Mouse (Mus musculus): ENCODE results near the gene Vwa3a. TPM values are rescaled to one million over a fixed set of nuclear protein-coding genes. Genes with fewer than 3 reads are reported as not detected.

The Vwa3a gene
- polyA plus RNA-seq, 1 experiment from 2014 or later: 0.12 TPM

DNA sequence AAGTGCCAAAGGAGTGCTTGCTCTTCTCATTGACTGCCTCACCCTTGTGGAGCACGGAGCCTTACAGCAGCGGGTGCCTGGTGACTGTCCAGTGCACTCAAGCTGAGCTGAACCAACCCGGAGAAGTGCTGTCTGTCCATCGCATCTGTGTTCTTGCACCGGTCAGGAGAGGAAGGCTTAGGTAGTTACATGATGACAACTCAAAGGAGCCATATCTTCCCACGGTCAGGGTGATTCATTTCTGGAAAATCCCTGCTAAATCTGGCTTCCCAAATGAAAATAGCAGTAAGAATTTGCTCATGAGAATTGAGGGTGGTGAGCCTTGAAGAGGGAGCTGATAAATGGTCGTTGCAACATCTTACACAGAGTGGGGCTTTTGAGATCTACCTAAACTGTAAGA, 12.8 kb downstream of the Vwa3a start:
- Histone ChIP-seq H3K36me3 (no peaks in the 10 kb centered on the region), H3K4me3 (no peak overlapping the region), H3K4me1 (no peaks in the 10 kb centered on the region), H3K9me3 (replicated peaks) (no peaks in the 10 kb centered on the region), H3K27ac (replicated peaks) (no peak overlapping the region), H3K27me3 (ENCODE audit: low read depth, poor library complexity, severe bottlenecking) (no peaks in the 10 kb centered on the region)
- 88% methylated on average over 7 of the region's 7 CpGs for WGBS
- DNase-seq (ENCODE audit: low spot score): no peak

DNA sequence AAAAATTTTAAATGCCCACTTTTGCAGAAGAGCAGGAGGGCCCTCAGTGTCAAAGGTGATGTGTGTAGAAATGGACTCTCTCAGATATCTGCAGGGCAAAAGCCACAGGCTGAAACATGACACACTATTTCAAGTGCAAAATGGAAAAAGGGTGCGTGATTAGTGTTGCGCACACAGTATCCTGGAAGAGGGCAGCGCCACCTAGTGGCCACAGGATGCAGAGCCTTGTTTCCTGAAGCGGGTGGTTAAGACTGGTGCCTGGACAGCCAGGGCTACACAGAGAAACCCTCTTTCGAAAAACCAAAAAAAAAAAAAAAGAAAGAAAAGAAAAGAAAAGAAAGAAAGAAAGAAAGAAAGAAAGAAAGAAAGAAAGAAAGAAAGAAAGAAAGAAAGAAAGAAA, 15.6 kb downstream of the Vwa3a start:
- no peaks in the 10 kb centered on the region for H3K27me3 ChIP-seq (ENCODE audit: low read depth, poor library complexity, severe bottlenecking)
- WGBS: 10% methylated on average over 5 of the region's 5 CpGs

DNA sequence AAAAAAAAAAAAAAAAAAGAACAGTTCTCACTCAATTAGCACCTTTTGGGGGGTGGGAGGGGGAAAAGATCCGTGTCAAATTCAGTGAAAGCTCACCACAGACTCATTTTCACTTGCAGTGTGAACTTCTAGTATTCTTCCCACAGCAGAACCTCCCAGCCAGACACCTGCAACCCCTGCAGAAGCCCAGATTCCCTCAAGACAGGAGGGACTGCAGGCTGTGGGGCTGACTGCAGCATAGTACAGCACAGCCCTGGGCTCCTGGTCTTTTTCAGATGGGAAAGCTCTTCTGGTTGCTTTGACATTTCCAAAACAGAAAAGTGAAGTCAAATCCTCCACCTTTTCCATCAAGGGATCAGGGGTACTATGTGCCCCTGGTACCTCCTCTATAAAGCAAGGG, 28.3 kb downstream of the Vwa3a start:
- no peaks in the 10 kb centered on the region for H3K36me3 ChIP-seq
- 13% methylated on average over 1 of the region's 1 CpGs for WGBS
- H3K4me1 ChIP-seq: peaks cover 12% of the 10 kb centered on the region
- H3K4me3 ChIP-seq: no peak overlapping the region
- DNase-seq (ENCODE audit: low spot score): no peak
- H3K9me3 ChIP-seq (replicated peaks): no peaks in the 10 kb centered on the region
- no peaks in the 10 kb centered on the region for H3K27me3 ChIP-seq (ENCODE audit: low read depth, poor library complexity, severe bottlenecking)
- peak overlapping the region; percentile 64 for H3K27ac ChIP-seq (replicated peaks)

More for the DNA sequence above, 15.6 kb downstream of the Vwa3a start:
- Histone ChIP-seq H3K36me3 (no peaks in the 10 kb centered on the region), H3K27ac (replicated peaks) (no peak overlapping the region), H3K4me1 (no peaks in the 10 kb centered on the region), H3K4me3 (no peak overlapping the region), H3K9me3 (replicated peaks) (no peaks in the 10 kb centered on the region)
- peak; percentile 84 for DNase-seq (ENCODE audit: low spot score)

DNA sequence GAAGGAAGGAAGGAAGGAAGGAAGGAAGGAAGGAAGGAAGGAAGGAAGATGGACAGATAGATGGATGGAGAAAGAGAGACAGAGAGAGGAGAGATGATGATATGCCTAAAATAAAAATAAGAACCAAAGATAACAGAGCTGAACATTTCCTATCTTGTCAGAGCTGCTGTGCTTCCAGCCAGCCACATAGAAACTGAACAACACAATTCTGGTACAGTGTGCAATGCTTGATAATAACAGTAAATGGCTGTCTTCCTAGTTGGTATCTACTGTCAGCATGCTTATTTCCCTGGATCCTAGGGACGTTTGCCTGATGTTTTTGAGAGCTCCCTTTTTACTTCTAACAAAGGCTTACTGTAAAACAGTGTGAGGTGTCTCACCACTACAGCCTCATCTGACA, 32.3 kb downstream of the Vwa3a start:
- DNase-seq (ENCODE audit: low spot score): no peak
- no peaks in the 10 kb centered on the region for H3K27me3 ChIP-seq (ENCODE audit: low read depth, poor library complexity, severe bottlenecking)
- H3K9me3 ChIP-seq (replicated peaks): no peaks in the 10 kb centered on the region
- 48% methylated on average over 1 of the region's 1 CpGs for WGBS
- peaks cover 12% of the 10 kb centered on the region for H3K4me1 ChIP-seq
- H3K4me3 ChIP-seq: no peak overlapping the region
- H3K36me3 ChIP-seq: no peaks in the 10 kb centered on the region
- H3K27ac ChIP-seq (replicated peaks): no peak overlapping the region

DNA sequence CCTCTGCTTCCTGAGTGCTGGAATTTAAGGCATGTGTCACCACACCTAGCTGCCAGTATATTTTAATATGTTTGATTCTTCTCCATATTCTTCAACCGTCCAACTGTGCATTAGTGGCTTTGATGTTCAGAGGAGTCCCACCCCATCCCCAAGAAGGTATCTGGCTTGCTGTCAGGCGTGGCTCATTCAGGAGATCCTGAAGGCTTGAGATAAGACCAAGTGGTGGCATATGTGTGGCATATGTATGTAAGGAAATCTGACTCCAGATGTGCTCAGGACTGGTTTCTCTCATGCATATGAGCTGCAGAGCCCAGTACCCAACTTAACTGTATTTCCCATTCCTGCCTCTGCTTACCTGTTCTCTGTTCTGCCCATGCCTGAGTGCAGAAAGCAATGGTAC, 38.9 kb downstream of the Vwa3a start:
- DNase-seq (ENCODE audit: low spot score): no peak
- no peaks in the 10 kb centered on the region for H3K4me1 ChIP-seq

DNA sequence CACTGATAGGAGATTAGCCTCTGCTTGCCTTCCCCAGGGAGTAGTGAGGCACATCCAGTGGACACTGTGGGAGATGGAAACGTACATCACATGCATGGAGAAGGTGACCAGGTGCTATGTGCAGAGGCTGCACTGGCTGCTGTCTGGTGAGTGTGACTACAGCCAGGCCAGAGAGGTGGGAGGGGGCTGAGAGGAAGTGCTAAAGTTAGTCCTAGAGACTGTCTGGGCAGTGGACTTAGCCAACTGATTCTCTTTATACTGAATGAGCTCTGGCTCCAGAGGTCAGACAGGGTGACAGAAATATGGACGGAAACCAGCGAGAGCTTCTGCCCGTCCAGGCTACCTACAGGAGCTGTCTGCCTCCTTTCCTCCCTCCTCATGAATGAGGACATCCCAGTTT, 56.4 kb downstream of the Vwa3a start:
- Histone ChIP-seq H3K4me3 (no peak overlapping the region), H3K27ac (replicated peaks) (no peak overlapping the region)
- no peak for DNase-seq (ENCODE audit: low spot score)

More for the DNA sequence above, 38.9 kb downstream of the Vwa3a start:
- H3K4me3 ChIP-seq: no peak overlapping the region
- no peak overlapping the region for H3K27ac ChIP-seq (replicated peaks)
- no peaks in the 10 kb centered on the region for H3K27me3 ChIP-seq (ENCODE audit: low read depth, poor library complexity, severe bottlenecking)
- H3K9me3 ChIP-seq (replicated peaks): no peaks in the 10 kb centered on the region
- 70% methylated on average over 2 of the region's 2 CpGs for WGBS
- H3K36me3 ChIP-seq: no peaks in the 10 kb centered on the region

DNA sequence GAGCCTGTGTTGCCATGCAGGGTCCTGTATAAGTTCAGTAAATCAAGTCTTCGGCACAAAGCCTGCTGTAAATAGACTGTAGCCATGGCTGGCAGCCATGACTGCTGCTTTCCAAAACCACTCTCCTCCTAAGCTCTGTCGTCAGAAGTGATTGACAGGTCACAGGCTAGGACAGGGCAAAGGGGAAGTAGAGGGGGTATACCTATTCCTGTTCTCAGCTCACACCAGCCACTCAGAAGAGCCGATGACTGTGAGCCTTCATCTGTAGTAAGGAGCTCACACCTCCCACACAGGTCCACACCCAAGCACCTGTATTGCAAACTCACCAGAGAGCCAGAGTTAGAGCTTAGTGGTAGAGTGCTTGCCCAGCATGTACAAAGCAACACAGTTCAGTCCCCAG, 57.3 kb downstream of the Vwa3a start:
- 82% methylated on average over 3 of the region's 3 CpGs for WGBS

More for the DNA sequence above, 56.4 kb downstream of the Vwa3a start:
- no peaks in the 10 kb centered on the region for H3K36me3 ChIP-seq
- 85% methylated on average over 4 of the region's 4 CpGs for WGBS
- no peaks in the 10 kb centered on the region for H3K27me3 ChIP-seq (ENCODE audit: low read depth, poor library complexity, severe bottlenecking)
- H3K9me3 ChIP-seq (replicated peaks): no peaks in the 10 kb centered on the region
- H3K4me1 ChIP-seq: no peaks in the 10 kb centered on the region

DNA sequence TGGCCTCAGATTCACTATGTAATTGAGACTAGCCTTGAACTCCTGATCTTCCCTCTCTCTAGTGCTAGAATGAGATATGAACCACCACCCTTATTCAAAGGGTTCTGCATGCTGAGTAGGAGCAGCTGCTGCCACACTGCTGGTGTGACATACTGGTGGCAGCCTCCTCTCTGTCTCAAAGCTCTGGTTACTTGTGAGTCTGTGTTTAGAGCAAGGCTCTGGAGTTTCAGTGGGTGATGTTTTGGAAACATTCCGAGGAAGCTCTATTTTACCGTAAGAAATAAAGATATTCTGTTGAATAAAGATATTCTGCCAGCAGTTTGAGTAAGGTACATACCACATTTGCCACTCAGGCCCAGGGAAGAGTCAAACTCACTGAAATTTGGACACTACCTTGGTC, 64.2 kb downstream of the Vwa3a start:
- no peak for DNase-seq (ENCODE audit: low spot score)
- Histone ChIP-seq H3K4me1 (no peaks in the 10 kb centered on the region), H3K9me3 (replicated peaks) (no peaks in the 10 kb centered on the region), H3K27ac (replicated peaks) (no peak overlapping the region), H3K36me3 (no peaks in the 10 kb centered on the region), H3K4me3 (no peak overlapping the region), H3K27me3 (ENCODE audit: low read depth, poor library complexity, severe bottlenecking) (no peaks in the 10 kb centered on the region)
- 91% methylated on average over 2 of the region's 2 CpGs for WGBS

More for the DNA sequence above, 57.3 kb downstream of the Vwa3a start:
- Histone ChIP-seq H3K4me1 (no peaks in the 10 kb centered on the region), H3K27me3 (ENCODE audit: low read depth, poor library complexity, severe bottlenecking) (no peaks in the 10 kb centered on the region), H3K36me3 (no peaks in the 10 kb centered on the region), H3K9me3 (replicated peaks) (no peaks in the 10 kb centered on the region), H3K4me3 (no peak overlapping the region), H3K27ac (replicated peaks) (no peak overlapping the region)
- DNase-seq (ENCODE audit: low spot score): no peak

DNA sequence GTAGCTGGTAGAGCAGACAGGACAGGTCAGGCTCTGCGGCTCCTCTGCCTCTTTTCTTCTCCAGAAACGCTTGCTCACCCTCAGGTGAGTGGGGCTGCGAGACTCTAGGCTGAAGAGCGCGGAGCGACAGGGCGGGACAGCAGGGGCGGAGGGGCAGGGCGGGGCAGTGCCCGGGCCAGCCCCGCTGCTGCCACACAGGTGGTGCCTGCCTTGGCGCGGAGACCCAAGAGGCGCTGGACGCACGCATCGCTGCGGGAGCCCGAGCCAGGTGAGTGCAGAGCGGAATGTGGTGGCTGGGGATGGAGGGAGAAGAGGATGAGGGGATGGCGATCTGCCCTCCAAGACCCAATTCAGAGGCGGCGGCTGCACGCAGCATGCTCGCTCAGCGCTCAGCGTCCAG, 70.6 kb downstream of the Vwa3a start:
- Histone ChIP-seq H3K27ac (replicated peaks) (no peak overlapping the region), H3K9me3 (replicated peaks) (no peaks in the 10 kb centered on the region), H3K36me3 (no peaks in the 10 kb centered on the region), H3K4me1 (peaks cover 5% of the 10 kb centered on the region), H3K27me3 (ENCODE audit: low read depth, poor library complexity, severe bottlenecking) (peaks cover 22% of the 10 kb centered on the region), H3K4me3 (peak overlapping the region; percentile 47)
- WGBS: 2% methylated on average over 27 of the region's 27 CpGs
- no peak for DNase-seq (ENCODE audit: low spot score)

DNA sequence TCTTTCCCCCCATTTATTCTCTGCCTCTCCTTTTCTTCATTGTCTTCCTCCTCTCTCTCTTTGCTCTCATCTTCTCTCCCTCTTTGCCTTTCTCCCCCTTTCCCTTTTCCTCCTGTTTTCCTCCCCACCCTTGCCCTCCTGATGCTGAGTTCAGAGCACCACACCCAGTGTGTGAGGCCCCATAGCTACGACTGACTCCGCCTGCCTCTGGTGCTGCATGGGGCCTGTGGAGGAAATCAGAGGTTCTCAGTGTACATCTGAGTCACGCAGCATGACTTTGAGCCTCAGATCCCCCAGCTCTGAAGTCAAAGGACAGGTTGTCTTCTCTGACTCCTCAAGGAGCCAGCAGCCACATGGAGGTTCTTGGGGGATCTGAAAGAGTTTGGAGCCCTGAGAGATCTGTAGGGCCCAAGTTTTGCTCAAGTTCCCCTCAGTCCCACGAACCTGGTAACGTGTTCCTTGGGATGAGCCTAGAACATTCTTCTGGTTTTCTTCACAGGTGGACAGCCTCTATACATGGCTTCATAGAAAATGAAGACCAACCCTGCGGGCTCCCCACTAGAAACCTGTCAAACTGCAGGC, 72.8 kb downstream of the Vwa3a start, which contains the start of gene Gm5737:
Gene Gm5737, plus strand, starts transcription at position 532 of the 582 bp plus-strand sequence.
- 82% methylated on average over 6 of the region's 6 CpGs for WGBS
- Histone ChIP-seq H3K4me3 (no peak within 1 kb of the TSS), H3K9me3 (replicated peaks) (no peaks in the 10 kb centered on the region), H3K4me1 (peaks cover 5% of the 10 kb centered on the region), H3K36me3 (no peaks in the 10 kb centered on the region), H3K27me3 (ENCODE audit: low read depth, poor library complexity, severe bottlenecking) (peaks cover 22% of the 10 kb centered on the region), H3K27ac (replicated peaks) (no peak within 1 kb of the TSS)
- no peak for DNase-seq (ENCODE audit: low spot score)

DNA sequence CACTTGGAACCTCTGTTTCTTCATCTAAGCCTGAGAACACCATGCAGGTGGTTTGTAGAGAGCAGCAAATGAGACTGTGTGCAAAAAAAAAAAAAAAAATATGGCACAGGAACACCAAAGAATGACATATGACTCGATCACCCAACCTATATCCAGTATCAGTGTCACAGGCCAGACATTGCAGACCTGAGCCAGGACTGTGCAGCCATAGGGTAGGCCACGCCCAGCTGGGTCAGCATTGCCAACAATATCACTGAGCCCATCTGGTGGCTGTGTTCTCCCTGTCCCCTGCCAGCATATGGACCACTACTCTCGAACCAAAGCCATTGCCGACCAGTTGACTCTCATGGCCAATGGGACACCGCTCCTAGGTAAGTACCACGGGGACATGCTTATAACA, 78.4 kb downstream of the Vwa3a start:
- Histone ChIP-seq H3K9me3 (replicated peaks) (no peaks in the 10 kb centered on the region), H3K4me1 (no peaks in the 10 kb centered on the region), H3K36me3 (no peaks in the 10 kb centered on the region), H3K27ac (replicated peaks) (no peak overlapping the region), H3K4me3 (no peak overlapping the region), H3K27me3 (ENCODE audit: low read depth, poor library complexity, severe bottlenecking) (peaks cover 8% of the 10 kb centered on the region; the same call in 1 of the 2 replicates)
- 82% methylated on average over 6 of the region's 6 CpGs for WGBS
- no peak for DNase-seq (ENCODE audit: low spot score)

DNA sequence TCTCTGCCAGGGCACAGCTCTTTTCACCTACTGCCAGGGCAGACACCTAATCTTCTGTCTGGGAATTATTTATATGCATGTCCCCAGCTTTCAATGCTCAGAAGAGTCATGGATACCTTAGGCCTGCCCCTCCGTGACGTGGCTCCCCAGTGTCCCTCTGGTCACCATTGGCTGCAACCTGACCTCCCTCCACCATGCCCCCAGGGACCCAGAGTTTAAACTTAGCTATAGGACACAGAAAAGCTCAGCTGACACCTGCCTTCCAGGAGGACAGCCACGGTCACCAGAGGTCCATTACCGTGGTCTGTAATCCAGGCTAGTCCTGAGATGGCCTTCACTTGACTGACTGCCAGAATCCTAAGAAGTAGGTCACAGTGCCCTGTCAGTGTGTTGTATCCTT, 80.3 kb downstream of the Vwa3a start:
- no peaks in the 10 kb centered on the region for H3K36me3 ChIP-seq
- no peak overlapping the region for H3K4me3 ChIP-seq
- H3K27ac ChIP-seq (replicated peaks): no peak overlapping the region
- no peaks in the 10 kb centered on the region for H3K9me3 ChIP-seq (replicated peaks)
- H3K4me1 ChIP-seq: no peaks in the 10 kb centered on the region
- WGBS: 87% methylated on average over 4 of the region's 4 CpGs
- peaks cover 8% of the 10 kb centered on the region; the same call in 1 of the 2 replicates for H3K27me3 ChIP-seq (ENCODE audit: low read depth, poor library complexity, severe bottlenecking)
- DNase-seq (ENCODE audit: low spot score): no peak

DNA sequence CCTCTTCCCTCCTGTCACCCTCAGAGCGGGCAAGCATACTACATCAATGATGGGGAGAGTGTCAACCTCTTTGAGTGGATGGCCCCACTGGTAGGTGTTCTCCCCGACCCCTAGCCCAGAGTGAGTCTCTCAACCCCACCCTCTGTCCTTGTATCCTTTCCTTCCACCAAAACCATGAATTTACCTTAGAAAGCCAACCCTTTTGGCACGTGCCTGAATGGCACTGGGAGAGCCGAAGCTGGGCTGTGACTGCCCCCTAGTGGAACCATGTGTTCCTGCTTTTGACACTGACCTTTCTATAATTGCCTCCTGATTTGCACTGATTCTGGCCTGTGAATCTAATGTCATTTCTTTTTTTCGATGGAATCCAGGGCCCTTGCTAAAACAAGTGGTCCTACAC, 84.1 kb downstream of the Vwa3a start:
- peaks cover 12% of the 10 kb centered on the region; the same call in 1 of the 2 replicates for H3K27me3 ChIP-seq (ENCODE audit: low read depth, poor library complexity, severe bottlenecking)
- 29% methylated on average over 5 of the region's 5 CpGs for WGBS
- no peaks in the 10 kb centered on the region for H3K4me1 ChIP-seq
- H3K4me3 ChIP-seq: no peak overlapping the region
- H3K27ac ChIP-seq (replicated peaks): no peak overlapping the region
- peak; percentile 58 for DNase-seq (ENCODE audit: low spot score)
- H3K9me3 ChIP-seq (replicated peaks): no peaks in the 10 kb centered on the region
- H3K36me3 ChIP-seq: no peaks in the 10 kb centered on the region

DNA sequence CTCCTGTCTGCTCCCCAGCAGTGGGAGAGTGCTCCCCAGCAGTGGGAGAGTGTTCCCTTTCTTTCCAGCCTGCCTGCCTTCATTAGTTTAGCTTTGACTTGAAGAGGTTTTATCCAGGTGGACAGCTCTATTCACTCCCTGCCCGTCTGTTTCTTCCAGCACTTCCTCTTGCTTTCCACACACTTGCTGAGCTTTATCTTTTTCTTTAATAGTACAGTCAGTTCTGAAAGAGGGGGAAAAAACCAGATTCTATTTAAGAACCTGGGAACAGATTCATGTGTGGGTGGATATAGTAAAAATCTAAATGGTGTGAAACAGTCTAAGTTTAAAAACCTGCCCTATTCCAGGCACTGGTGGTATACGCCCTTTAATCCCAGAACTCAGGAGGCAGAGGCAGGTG, 86.0 kb downstream of the Vwa3a start:
- Histone ChIP-seq H3K9me3 (replicated peaks) (no peaks in the 10 kb centered on the region), H3K4me3 (no peak overlapping the region), H3K27ac (replicated peaks) (no peak overlapping the region), H3K4me1 (no peaks in the 10 kb centered on the region), H3K27me3 (ENCODE audit: low read depth, poor library complexity, severe bottlenecking) (peaks cover 24% of the 10 kb centered on the region), H3K36me3 (no peaks in the 10 kb centered on the region)
- DNase-seq (ENCODE audit: low spot score): no peak
- 71% methylated on average over 2 of the region's 2 CpGs for WGBS
